Mouse (Mus musculus) left cerebral cortex, postnatal 25 days (tissue): ENCODE results near the gene Pecam1. TPM values are rescaled to one million over a fixed set of nuclear protein-coding genes. Genes with fewer than 3 reads are reported as not detected.
A peak's percentile ranks its signal among the peaks of the same experiment; 100 is the strongest.

Experiments
- DNase-seq, 2 experiments: peaks; one replicate each; pipeline ENCODE4 v3.0.0; 2022; ENCODE audit warnings: low spot score in 2 of 2, mixed read lengths in 1 of 2
- intact Hi-C: fragments of 180-260 bp; cut with DNase I; formaldehyde crosslinking; loops from one replicate; pipeline ENCODE4 v1.15.1; 2025
- total RNA-seq, 2 experiments: library from RNA; stranded (reverse); gene quantifications; 2 replicates each; pipeline ENCODE4 v1.2.3; 2021

Gene Pecam1
- total RNA-seq, 2 experiments from 2014 or later: 16.2 to 18.0 TPM

DNA sequence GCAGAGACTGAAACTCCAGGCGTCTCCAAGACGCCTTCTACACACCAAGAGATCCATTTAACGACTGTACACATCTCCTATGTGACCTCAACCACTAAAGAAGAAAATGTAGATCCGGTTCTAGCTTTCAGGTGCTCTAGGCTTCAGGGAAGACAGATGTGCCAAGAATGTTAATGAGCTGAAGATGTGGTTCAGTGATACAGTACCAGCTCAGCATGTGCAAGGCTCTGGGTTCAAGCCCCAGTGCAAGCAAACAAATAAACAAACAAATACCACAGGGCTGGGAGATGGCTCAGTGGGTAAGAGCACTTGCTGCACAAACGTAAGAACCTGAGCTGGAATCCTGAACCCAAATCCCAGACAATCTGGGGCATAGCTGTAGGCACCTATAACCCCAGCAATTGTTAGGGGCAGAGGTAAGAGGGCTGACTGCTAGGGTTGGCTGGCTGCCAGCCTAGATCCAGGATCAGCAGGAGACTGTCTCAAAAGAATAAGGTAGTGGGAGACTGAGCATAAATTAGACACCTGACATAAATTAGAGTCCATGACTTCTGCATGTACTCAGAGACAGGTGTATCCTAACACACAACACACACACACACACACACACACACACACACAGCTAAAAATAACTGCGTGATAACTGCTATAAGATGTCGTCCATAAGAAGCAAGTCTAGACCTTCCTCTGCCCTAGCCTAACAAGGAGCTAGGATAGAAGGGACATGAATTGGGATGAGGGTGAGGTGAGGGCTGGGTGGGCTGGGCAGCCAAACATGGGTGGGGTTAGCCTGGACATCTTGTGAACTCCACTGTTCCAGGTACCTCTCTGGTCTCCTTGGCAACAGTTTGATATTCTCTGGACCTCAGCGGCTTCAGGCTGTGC, 76.5 kb downstream of the Pecam1 start:
- intact Hi-C loops: loop anchor here (2.0 kb wide), 1 partner anchor 13 kb away; no protein-coding TSS in a partner anchor
- no peak for DNase-seq

DNA sequence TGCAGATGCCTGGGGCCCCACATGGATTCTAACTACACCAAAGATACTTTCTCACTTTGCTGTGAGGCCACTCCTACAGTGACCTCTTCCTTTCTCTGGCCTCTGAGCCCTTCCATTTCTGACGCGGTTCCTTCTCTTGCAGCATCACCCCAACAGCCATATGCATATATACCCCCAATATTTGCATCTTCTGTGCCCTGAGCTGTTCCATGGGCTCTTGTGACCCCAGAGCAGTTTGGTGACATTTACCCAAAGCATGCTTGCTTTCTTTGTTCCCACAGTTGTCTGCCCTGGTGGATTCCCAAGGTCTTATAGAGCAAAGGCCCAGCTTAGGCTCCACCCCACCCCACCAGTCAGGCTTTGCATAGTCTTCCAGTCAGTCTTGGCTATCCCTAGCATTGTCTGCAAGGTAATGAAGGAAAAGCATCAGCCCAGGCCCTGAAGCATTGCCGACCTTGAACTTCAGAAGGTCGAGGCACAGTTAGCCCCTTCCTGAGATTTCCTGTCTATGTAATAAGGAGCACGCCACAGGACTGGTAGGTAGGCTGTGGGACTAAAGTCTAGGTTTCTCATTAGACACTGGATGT, 77.4 kb downstream of the Pecam1 start:
- DNase-seq: no peak
- intact Hi-C loops: no loop called here

DNA sequence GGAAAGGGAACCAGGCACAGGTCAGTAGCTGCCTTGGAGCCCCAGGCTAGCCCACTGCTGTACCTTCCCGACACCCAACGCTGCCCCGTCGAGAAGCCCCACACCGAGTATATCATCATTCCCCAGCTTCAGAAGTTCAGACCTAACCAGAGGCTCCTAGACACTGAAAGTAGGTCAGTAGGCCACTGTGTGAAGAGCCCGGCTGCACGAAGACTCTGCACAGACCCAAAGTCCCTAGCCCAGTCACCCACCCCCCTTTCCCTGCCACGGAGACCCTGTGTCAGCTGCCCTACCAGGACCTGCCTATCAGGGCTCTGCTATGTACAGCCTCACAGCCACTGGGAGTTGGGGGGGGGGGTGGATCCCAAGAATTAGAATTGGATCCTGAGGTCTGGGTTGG, 78.6 kb downstream of the Pecam1 start:
- intact Hi-C loops: no loop called here
- no peak for DNase-seq

DNA sequence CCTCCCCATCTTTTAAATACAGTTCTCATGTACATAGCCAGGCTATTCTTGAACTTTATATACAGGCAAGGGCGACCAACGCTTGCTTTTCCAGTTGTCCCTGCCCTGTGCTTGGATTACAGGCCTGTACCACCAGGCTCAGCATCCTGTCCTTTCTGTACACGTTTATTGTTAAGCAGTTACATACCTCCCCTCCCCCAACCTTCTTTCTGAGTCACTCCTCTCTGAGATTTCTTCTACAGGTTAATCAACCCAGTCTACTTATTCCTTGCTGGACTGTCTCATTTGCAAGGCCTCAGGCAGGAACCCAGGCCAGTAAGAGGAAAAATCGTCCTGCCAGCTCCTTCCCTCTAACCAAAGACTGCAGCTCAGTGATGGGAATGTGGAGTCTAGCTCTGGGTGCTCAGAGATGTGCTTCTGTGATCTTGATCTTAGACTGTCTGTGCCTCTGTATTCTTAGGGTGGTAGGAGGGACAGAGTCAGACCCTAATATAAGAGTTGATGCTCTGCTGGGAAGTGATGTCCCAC, 79.4 kb downstream of the Pecam1 start:
- DNase-seq: no peak
- intact Hi-C loops: no loop called here

DNA sequence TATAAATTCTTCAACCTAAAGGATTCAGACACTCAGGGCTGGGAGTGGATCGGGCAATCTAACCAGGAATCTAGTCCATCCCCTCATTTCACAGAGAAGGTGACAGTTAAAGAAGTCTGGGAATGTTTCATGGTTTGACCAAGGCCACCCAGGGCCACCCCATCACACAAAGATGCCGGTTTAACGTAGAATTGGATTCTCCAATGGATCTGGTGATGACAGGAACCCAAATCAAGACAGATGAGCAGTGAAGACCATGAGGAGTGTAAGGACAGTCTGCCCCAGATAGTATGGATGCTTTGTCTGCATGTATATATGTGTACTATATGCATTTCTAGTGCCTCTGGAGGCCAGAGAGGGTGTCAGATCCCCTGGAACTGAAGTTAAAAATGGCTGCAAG, 80.2 kb downstream of the Pecam1 start:
- intact Hi-C loops: no loop called here
- no peak for DNase-seq

DNA sequence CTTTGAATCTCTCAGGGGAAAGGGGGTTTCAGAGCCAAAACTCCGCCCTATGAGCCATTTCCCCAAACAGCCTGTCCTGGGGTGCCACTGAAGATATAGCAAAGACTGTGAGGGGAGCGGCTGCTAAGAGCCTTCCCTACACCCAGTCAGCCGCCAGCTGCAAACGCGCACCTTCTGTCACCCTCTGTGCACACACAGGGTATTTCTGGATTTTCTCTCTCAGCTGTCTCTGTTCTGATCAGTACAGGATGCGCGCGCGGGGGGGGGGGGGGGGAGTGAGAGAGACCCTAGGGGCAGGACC, 80.6 kb downstream of the Pecam1 start:
- DNase-seq: peak in 1 of 2 experiments; percentile 29
- intact Hi-C loops: no loop called here

DNA sequence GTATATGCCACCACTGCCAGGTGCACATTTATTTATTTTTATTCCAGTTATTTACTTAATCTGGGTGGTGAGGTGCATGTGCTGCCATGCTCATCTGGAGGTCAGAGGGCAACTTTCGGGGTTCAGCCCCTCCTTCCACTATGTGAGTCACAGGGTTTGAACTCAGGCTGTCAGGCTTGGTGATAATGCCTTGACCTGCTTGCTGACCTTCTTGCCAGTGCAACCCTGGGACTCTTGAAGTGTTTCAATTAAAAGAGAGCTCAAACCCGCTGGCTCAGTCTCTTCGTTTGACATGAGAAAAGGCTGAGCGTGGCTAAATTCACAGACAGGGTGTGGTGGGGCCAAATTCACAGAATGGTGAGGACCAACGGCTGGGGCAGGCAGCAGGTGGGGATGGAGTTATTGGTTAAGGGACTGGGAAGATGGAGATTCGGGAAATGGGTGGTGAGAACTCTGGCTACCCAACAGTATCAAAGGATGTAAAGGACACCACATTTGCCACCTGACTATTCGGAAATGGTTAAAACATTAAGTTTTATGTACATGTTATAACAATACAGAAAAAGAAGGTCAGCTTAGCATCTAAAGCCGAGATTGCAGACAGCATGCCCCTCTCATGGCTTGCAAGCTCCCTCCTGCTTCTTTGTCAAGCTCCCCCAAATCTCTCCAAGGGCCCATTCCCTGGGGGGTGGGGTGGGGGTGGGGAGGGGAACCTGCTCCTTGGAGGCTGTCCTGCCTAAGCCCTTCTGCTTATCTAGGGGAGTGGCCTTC, 81.1 kb downstream of the Pecam1 start:
- DNase-seq: no peak
- intact Hi-C loops: no loop called here

DNA sequence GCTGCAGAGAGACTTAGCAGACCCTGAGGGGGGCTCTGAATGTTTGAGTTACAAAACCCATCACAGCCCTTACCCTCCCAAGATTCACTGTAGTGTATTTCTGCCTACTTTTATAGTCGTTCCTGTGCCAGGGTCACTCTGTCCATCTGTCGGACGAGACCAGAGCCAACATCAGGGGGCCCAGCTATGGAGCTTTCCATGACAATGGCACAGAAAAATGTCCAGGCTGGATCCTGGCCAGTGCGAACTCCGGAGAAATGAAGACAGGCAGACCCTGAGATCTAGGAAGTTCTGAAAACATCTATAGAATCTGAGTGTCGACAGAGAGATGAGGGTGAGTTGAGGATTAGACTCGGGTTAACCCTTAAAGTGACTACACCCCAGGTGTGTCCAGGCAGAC, 82.1 kb downstream of the Pecam1 start:
- DNase-seq: no peak
- intact Hi-C loops: no loop called here

DNA sequence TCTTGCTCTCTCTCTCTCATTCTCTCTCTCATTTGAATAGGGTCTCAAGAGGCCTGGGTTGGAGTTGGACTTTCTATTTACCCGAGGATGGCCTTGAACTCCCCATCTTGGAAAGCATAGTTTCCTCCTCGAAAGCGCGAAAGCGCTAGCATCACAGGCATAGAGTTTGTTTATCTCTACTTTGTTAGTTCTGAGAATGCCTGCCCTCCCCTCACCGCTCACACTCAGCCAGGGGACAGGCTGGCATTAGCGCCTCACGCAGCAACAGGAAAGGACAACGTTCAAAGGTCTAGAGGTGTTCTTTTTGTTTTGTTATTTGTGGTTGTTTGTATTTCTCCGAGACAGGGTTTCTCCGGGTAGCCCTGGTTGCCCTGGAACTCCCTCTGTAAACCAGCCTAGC, 82.6 kb downstream of the Pecam1 start:
- intact Hi-C loops: no loop called here

DNA sequence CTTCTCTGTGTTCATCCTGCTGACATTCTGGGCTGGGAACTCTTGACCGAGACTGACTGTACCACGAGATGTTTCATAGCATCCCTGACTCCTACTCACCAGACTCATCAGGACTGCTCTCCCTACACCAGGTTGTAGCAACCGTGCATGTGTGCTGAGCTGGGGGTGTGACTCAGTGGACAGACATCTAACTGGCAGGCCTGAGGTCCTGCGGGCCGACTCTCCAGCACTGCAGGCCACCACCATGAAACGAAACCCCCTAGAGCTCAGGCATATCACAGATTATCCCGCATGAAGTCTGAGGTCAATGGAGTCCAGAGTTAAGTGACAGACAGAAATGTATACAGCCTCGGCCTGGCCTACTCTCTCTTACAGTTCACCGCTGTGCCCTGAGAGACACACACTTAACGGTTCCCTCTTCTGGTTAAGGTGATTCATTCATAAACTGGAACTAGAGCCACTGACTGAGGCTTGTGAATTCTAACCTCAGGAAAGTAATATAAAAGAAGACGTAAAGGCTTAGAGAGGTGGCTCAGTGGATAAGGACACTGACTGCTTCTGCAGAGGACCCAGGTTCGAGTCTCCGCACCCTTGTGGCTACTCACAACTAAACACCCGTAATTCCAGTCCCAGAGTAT, 83.8 kb downstream of the Pecam1 start:
- intact Hi-C loops: no loop called here
- DNase-seq: no peak

More for the DNA sequence above, 82.6 kb downstream of the Pecam1 start:
- no peak for DNase-seq

DNA sequence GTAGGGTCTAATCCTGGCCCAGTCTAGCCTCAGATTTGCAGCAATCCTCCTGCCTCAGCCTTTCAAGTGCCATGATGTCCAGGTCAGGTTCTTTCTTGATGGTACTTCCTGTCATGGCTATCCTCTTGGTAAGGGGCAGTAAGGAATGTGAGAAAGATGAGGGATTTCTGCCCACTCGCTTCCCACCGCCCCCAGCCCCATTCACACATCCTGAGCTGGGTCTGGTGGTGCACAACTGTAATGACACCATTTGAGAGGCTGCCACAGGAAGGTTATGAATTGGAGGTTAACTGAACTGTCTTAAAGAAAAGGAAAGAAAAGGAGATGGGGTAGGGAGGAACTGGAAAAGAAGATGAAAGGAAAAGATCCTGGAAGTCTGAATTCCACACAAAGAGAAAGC, 84.6 kb downstream of the Pecam1 start:
- DNase-seq: no peak
- intact Hi-C loops: no loop called here

DNA sequence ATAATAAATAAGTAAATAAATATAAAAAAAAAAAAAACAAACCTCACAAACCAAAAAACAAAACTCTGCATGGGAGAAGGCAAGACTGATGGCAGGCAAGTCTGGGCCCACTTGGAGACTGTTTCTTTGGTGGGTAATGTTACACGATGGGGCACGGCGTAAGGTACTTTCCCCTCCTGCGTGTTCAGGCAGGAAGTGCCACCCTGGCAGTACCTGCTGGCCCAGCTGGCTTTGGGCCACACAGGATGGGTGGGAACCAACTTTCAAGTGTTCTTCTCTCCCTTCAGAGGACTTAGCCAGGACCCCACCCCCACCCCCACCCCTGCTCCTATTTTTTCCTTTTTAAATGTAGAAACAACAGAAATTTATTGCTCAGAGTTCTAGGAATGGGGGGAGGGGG, 85.1 kb downstream of the Pecam1 start:
- intact Hi-C loops: no loop called here
- DNase-seq: no peak

DNA sequence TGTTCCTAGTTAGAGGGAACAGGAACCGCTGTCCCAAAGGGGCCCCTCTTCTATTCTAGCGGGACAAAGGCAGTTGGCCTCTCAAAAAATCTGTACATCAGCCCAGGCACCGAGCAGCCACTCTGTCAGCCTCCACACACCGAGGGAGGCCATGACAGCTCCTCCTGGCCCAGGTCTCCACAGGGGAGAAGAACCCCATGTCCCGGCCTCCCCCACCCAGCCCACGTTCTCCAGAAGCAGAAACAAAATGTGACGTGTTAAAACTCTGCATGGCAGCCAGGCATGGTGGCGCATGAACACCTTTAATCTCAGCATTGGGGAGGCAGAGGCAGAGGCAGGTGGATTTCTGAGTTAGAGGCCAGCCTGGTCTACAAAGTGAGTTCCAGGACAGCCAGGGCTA, 85.7 kb downstream of the Pecam1 start:
- no peak for DNase-seq
- intact Hi-C loops: no loop called here

DNA sequence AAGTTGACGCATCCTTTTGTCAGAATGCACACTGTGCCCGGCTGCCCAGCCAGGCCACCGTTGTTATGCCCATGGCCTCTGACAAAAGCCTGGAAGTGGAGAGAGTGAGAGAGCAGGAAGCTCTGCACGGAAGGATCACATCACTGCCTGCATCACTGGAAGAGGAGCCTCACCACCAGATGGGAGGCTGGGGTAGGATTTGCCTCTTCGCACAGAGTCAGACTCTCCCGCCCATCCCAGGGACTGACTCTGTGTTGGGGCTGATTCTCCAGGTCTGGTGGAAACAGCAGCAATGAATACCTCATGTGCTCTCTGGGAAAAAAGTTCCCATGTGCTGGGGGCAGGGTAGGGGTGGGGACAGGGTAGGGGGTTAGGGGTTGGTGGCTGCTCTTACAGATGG, 86.6 kb downstream of the Pecam1 start:
- intact Hi-C loops: no loop called here
- DNase-seq: peak in 1 of 2 experiments; percentile 55

DNA sequence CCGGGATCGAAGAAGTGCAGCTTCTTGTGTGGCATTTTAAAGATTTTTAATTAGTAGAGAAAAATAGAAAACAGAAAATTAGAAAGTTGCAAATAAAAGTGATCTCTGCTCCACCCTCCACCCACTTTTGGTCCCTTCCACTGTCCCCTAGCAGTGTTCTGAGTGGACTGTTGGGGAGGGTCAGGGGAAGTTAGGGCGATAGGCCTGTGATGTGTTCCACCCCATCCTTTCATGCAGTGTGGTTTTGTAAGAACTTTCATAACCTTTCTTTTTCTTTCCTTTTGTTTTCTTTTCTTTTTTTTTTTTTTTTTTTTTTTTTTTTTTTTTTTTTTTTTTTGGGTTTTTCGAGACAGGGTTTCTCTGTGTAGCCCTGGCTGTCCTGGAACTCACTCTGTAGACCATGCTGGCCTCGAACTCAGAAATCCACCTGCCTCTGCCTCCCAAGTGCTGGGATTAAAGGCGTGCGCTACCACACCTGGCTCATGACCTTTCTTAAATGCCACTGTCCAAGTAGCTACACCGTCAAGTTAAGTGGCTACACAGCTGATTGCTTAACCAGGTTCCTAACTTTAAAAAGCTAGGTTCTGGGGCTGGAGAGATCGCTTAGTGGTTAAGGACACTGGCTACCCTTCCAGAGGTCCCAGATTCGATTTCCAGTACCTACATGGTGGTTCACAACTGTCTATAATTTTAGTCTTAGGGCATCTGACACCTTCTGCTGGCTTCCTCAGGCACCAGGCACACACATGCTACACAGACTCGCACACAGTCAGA, 87.6 kb downstream of the Pecam1 start:
- no peak for DNase-seq
- intact Hi-C loops: no loop called here

DNA sequence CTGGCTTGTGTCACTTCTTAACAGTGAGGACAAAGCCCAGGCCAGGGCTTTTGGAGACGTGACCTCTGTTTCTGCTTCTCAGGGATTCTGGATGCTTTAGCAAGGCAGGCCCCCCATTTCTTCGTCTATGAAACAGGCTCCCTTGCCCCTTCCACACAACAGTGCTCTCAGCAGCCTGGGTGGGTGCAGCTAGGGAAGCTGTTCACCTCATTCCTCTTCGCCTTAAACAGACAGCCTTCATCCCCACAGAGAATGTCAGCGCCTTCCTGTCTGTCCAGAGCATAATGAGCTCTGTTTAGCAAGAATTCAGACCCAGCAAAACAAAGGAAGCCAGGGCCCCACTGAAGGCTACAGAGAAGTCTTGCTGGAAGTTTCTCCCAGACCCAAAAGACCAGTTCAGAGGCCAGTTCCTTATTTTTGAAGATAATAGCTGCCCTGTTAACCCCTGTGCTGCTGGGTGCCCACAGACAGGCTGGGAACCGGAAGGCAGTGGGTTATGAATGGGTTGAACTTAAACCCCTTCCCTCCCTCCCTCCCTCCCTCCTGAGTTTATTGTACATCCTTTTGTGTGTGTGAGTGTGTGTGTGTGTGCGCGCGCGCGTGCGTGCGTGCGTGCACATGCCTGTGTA, 89.9 kb downstream of the Pecam1 start:
- DNase-seq: no peak
- intact Hi-C loops: loop anchor here (2.0 kb wide), 1 partner anchor 14 kb away; no protein-coding TSS in a partner anchor

DNA sequence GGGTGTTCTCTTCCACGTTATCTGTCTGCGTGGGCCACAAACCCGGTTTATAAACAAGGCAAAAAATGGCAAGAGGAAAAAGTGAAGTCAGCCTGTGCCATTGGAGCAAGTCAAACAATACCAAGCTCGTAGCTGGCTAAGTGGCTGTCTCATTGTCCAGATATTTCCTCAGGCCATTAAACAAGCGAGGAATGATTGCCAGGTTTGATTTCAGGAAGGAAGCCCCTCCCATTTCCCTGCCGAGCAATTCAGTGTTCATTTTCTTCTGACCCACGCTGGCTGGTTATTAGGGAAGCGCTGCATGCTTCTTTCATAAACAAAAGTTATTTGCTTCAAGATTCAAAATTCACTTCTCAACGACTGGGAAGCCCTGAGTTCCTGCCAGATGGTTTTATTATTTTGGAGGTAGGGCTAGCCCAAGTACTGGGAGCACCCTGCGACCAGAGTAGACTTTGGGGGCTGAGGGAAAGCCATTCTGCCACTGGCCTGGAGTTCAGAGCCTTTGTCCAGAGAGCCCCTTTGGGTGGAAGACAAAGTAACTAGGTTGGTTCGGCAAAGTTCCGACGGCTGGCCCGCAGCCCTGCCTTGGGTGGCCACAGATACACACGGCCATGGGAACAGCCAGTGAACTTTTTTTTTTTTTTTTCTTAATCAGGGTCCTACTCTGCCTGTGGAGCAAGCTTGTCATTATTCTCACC, 90.7 kb downstream of the Pecam1 start:
- DNase-seq: no peak
- intact Hi-C loops: loop anchor here (2.0 kb wide), 1 partner anchor 15 kb away; no protein-coding TSS in a partner anchor
